Mouse (Mus musculus): ENCODE data around the gene Magi1.

- TF ChIP-seq CTCF (IDR thresholded peaks at IDR 0.05; ENCODE audit: borderline replicate concordance, insufficient read depth, low read depth, low read length): no peak
- peak; percentile 4; the same call in 1 of the 2 replicates for TF ChIP-seq POLR2A (IDR thresholded peaks at IDR 0.05; ENCODE audit: borderline replicate concordance, insufficient read depth, low read length)
Observed at GRCm38 (mm10) chr6:93913226-93913861, 370.4 kb downstream of the Magi1 start.

Measured in cerebellum, adult 2 months (tissue).